Mouse (Mus musculus) ZHBTc4 (cell line): ENCODE data around the gene Snrnp35.

Source experiments
- DNase-seq: peaks from one replicate; pipeline ENCODE4 v3.0.0-alpha.2; 2011; ENCODE audit warnings: low read depth, low spot score

The Snrnp35 gene

GRCm38 (mm10) chr5:124536776-124537175 is 53.8 kb downstream of the Snrnp35 start:
- DNase-seq = peak; percentile 64

- DNase-seq = peak; percentile 78
Measured at GRCm38 (mm10) chr5:124538813-124539792, 56.2 kb downstream of the Snrnp35 start.

- no peak for DNase-seq
Measured at GRCm38 (mm10) chr5:124539905-124540304, 57.0 kb downstream of the Snrnp35 start.

GRCm38 (mm10) chr5:124540383-124540786 is 57.5 kb downstream of the Snrnp35 start, which contains the start of gene Tmed2:
TSS of gene Tmed2 (plus strand) at chr5:124540695.
- peak; percentile 98 for DNase-seq
